Mouse (Mus musculus): ENCODE data around the gene F7. TPM values are rescaled to one million over a fixed set of nuclear protein-coding genes. Genes with fewer than 3 reads are reported as not detected.

Gene F7
- 0.75 and 1.1 TPM in 2 replicates for polyA plus RNA-seq (2015; fragmentation: Nextera tagmentation; extraction: Ambion mirVana)

- Histone ChIP-seq H3K36me3 (ENCODE audit: control insufficient read depth, insufficient read depth, low read length) (no peaks in the 10 kb centered on the region), H3K4me1 (replicated peaks; ENCODE audit: control insufficient read depth, insufficient read depth, low read length) (no peaks in the 10 kb centered on the region), H3K4me2 (ENCODE audit: low read depth, low read length) (no peak within 1 kb of the TSS), H3K27ac (ENCODE audit: low read length) (no peak within 1 kb of the TSS), H3K9ac (ENCODE audit: low read length) (no peak within 1 kb of the TSS), H3K27me3 (ENCODE audit: control insufficient read depth, insufficient read depth, low read depth, low read length) (no peaks in the 10 kb centered on the region), H3K4me3 (ENCODE audit: low read length) (no peak within 1 kb of the TSS), H3K9me3 (ENCODE audit: control insufficient read depth, low read length) (no peaks in the 10 kb centered on the region)
- ATAC-seq (ENCODE audit: low read depth) = 0 out of 2 replicates have a peak, but pooled peaks have one; percentile 43
- 44% methylated on average over 10 of the region's 10 CpGs for WGBS
Observed at GRCm38 (mm10) chr8:13025487-13026224, at the start of gene F7. F7 (plus strand) TSS chr8:13026034.

DNA sequence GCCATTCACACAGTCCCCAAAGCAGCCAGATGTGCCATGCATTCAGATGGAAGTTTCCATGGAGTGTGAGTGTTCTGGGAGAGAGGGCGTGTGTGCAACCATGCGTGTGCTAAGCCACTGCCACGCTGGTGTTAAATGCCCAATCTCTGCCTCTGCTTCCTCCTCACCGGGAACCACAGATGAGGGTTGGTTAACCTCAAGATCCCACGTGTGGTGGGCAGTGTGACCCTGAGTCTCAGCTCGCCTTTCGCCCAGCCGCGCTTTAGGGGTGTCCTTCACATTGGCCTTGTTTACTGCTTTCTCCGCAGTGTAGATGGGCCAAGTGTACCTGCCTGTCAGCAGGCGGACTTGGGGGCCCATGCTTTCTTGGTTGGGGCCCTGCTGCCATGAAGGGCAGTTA, 49.5 kb upstream of the F7 start:
- Histone ChIP-seq H3K9me3 (ENCODE audit: control insufficient read depth, low read length) (no peaks in the 10 kb centered on the region), H3K27ac (ENCODE audit: low read length) (no peak overlapping the region), H3K36me3 (ENCODE audit: control insufficient read depth, insufficient read depth, low read length) (no peaks in the 10 kb centered on the region), H3K4me1 (replicated peaks; ENCODE audit: control insufficient read depth, insufficient read depth, low read length) (no peaks in the 10 kb centered on the region), H3K27me3 (ENCODE audit: control insufficient read depth, insufficient read depth, low read depth, low read length) (no peaks in the 10 kb centered on the region), H3K9ac (ENCODE audit: low read length) (no peak overlapping the region), H3K4me2 (ENCODE audit: low read depth, low read length) (no peak overlapping the region), H3K4me3 (ENCODE audit: low read length) (no peak overlapping the region)
- WGBS = 82% methylated on average over 11 of the region's 11 CpGs
- ATAC-seq (ENCODE audit: low read depth) = no peak

DNA sequence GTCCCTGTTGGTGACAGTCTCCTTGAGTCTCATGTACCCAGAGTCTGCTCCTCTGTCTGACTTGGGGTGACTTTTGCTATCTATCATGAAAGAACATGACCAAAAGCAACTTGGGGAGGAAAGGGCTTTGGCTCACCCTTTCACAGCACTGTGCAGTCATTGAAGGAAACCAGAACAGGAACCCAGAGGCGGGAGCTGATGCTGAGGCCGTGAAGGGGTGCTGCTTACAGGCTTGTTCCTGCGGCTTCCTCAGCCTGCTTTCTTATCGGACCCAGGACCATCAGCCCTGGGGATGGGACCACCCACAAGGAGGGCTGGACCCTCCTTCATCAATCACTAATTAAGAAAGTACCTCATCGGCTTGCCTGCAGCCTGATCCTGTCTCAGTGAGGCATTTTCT, 49.1 kb upstream of the F7 start:
- ATAC-seq (ENCODE audit: low read depth) = no peak
- H3K9ac ChIP-seq (ENCODE audit: low read length) = no peak overlapping the region
- H3K4me2 ChIP-seq (ENCODE audit: low read depth, low read length) = no peak overlapping the region
- H3K27ac ChIP-seq (ENCODE audit: low read length) = no peak overlapping the region
- no peaks in the 10 kb centered on the region for H3K9me3 ChIP-seq (ENCODE audit: control insufficient read depth, low read length)
- 37% methylated on average over 5 of the region's 5 CpGs for WGBS
- H3K4me3 ChIP-seq (ENCODE audit: low read length) = no peak overlapping the region
- H3K27me3 ChIP-seq (ENCODE audit: control insufficient read depth, insufficient read depth, low read depth, low read length) = no peaks in the 10 kb centered on the region
- H3K36me3 ChIP-seq (ENCODE audit: control insufficient read depth, insufficient read depth, low read length) = no peaks in the 10 kb centered on the region
- no peaks in the 10 kb centered on the region for H3K4me1 ChIP-seq (replicated peaks; ENCODE audit: control insufficient read depth, insufficient read depth, low read length)

DNA sequence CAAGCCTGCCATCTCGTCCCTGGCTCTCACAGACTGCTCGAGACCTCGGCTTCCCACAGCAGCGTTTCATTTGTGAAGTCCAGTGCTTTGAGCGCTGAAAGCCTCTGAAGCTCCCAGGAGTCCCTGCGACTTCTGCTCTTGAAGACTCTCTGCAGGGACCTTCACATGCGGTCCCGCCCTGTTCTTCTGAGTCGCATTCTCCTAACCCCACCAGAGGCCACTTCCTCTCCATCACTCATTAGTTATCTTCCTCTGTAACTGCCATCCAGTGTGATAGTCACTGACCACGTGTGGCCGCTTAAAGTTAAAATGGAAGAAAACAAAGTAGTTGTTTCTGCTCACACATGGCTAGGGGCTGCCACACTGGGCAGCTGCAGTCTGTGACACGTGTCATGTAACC, 48.5 kb upstream of the F7 start:
- H3K4me3 ChIP-seq (ENCODE audit: low read length) = no peak overlapping the region
- WGBS = 46% methylated on average over 12 of the region's 12 CpGs

GRCm38 (mm10) chr8:12978308-12978707, 47.5 kb upstream of the F7 start:
- WGBS = 51% methylated on average over 2 of the region's 2 CpGs
- Histone ChIP-seq H3K9ac (ENCODE audit: low read length) (no peak overlapping the region), H3K27ac (ENCODE audit: low read length) (no peak overlapping the region)

More for the DNA sequence above, 48.5 kb upstream of the F7 start:
- Histone ChIP-seq H3K4me2 (ENCODE audit: low read depth, low read length) (no peak overlapping the region), H3K9me3 (ENCODE audit: control insufficient read depth, low read length) (no peaks in the 10 kb centered on the region), H3K9ac (ENCODE audit: low read length) (no peak overlapping the region), H3K27ac (ENCODE audit: low read length) (no peak overlapping the region), H3K36me3 (ENCODE audit: control insufficient read depth, insufficient read depth, low read length) (no peaks in the 10 kb centered on the region), H3K27me3 (ENCODE audit: control insufficient read depth, insufficient read depth, low read depth, low read length) (no peaks in the 10 kb centered on the region), H3K4me1 (replicated peaks; ENCODE audit: control insufficient read depth, insufficient read depth, low read length) (no peaks in the 10 kb centered on the region)
- no peak for ATAC-seq (ENCODE audit: low read depth)

GRCm38 (mm10) chr8:12978726-12979125, 47.1 kb upstream of the F7 start:
- no peak overlapping the region for H3K4me2 ChIP-seq (ENCODE audit: low read depth, low read length)
- no peak overlapping the region for H3K9ac ChIP-seq (ENCODE audit: low read length)
- H3K27me3 ChIP-seq (ENCODE audit: control insufficient read depth, insufficient read depth, low read depth, low read length) = no peaks in the 10 kb centered on the region
- H3K4me1 ChIP-seq (replicated peaks; ENCODE audit: control insufficient read depth, insufficient read depth, low read length) = no peaks in the 10 kb centered on the region
- peak; percentile 80 for ATAC-seq (ENCODE audit: low read depth)
- no peak overlapping the region for H3K4me3 ChIP-seq (ENCODE audit: low read length)
- WGBS = 26% methylated on average over 5 of the region's 5 CpGs
- no peaks in the 10 kb centered on the region for H3K36me3 ChIP-seq (ENCODE audit: control insufficient read depth, insufficient read depth, low read length)
- no peak overlapping the region for H3K27ac ChIP-seq (ENCODE audit: low read length)
- no peaks in the 10 kb centered on the region for H3K9me3 ChIP-seq (ENCODE audit: control insufficient read depth, low read length)

More at GRCm38 (mm10) chr8:12978308-12978707, 47.5 kb upstream of the F7 start:
- Histone ChIP-seq H3K4me3 (ENCODE audit: low read length) (no peak overlapping the region), H3K27me3 (ENCODE audit: control insufficient read depth, insufficient read depth, low read depth, low read length) (no peaks in the 10 kb centered on the region), H3K36me3 (ENCODE audit: control insufficient read depth, insufficient read depth, low read length) (no peaks in the 10 kb centered on the region), H3K4me2 (ENCODE audit: low read depth, low read length) (no peak overlapping the region), H3K4me1 (replicated peaks; ENCODE audit: control insufficient read depth, insufficient read depth, low read length) (no peaks in the 10 kb centered on the region), H3K9me3 (ENCODE audit: control insufficient read depth, low read length) (no peaks in the 10 kb centered on the region)
- ATAC-seq (ENCODE audit: low read depth) = peak; percentile 35; the same call in 1 of the 2 replicates

DNA sequence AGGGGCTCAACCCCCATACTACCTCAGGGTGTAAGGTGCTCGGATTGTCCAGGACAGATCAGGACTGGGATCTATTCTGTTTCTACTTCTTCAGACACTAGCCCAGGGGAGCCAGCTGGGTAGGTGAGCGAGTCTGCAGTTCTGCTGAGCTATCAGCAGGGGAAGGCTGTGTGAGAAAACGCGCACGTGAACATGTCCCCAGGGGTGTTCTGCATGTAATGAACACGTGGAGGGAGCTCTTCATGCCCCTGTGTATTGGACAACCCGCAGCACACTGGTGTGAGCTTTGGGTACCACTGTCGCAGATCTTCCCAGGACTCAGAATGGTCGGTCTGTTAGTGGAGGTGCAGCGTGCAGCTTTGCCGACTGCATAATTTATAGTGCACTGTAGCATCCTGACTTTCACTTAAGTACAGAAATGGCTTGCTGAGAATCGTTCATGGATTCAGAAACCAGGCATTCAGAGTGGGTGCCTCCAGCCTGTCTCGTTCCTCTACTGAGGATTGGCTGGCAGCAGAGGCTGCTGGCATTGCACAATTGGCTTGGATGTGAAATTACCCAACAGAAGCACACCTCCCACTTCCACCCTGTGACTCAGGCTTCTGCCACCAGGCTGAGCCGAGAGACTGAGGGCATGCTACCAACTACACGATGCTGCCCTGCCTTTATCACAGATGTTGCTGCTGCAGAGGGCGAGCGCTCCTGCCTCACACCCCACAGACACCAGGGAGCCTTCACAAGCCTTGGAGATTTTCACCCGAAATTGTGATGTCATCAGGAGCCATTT, 42.0 kb upstream of the F7 start:
- Histone ChIP-seq H3K9me3 (ENCODE audit: control insufficient read depth, low read length) (no peaks in the 10 kb centered on the region), H3K4me3 (ENCODE audit: low read length) (no peak overlapping the region), H3K4me2 (ENCODE audit: low read depth, low read length) (no peak overlapping the region), H3K27me3 (ENCODE audit: control insufficient read depth, insufficient read depth, low read depth, low read length) (no peaks in the 10 kb centered on the region), H3K9ac (ENCODE audit: low read length) (no peak overlapping the region), H3K27ac (ENCODE audit: low read length) (no peak overlapping the region), H3K4me1 (replicated peaks; ENCODE audit: control insufficient read depth, insufficient read depth, low read length) (no peaks in the 10 kb centered on the region), H3K36me3 (ENCODE audit: control insufficient read depth, insufficient read depth, low read length) (no peaks in the 10 kb centered on the region)
- no peak for ATAC-seq (ENCODE audit: low read depth)
- 82% methylated on average over 18 of the region's 18 CpGs for WGBS

- Histone ChIP-seq H3K9me3 (ENCODE audit: control insufficient read depth, low read length) (no peaks in the 10 kb centered on the region), H3K4me3 (ENCODE audit: low read length) (no peak overlapping the region), H3K4me1 (replicated peaks; ENCODE audit: control insufficient read depth, insufficient read depth, low read length) (no peaks in the 10 kb centered on the region), H3K4me2 (ENCODE audit: low read depth, low read length) (no peak overlapping the region), H3K27ac (ENCODE audit: low read length) (no peak overlapping the region), H3K27me3 (ENCODE audit: control insufficient read depth, insufficient read depth, low read depth, low read length) (no peaks in the 10 kb centered on the region), H3K36me3 (ENCODE audit: control insufficient read depth, insufficient read depth, low read length) (no peaks in the 10 kb centered on the region), H3K9ac (ENCODE audit: low read length) (no peak overlapping the region)
- ATAC-seq (ENCODE audit: low read depth) = no peak
- WGBS = 85% methylated on average over 17 of the region's 17 CpGs
Observed at GRCm38 (mm10) chr8:12984601-12985243, 41.1 kb upstream of the F7 start.

- Histone ChIP-seq H3K27ac (ENCODE audit: low read length) (no peak overlapping the region), H3K36me3 (ENCODE audit: control insufficient read depth, insufficient read depth, low read length) (no peaks in the 10 kb centered on the region), H3K4me1 (replicated peaks; ENCODE audit: control insufficient read depth, insufficient read depth, low read length) (no peaks in the 10 kb centered on the region), H3K4me3 (ENCODE audit: low read length) (no peak overlapping the region), H3K27me3 (ENCODE audit: control insufficient read depth, insufficient read depth, low read depth, low read length) (no peaks in the 10 kb centered on the region), H3K9me3 (ENCODE audit: control insufficient read depth, low read length) (no peaks in the 10 kb centered on the region), H3K9ac (ENCODE audit: low read length) (no peak overlapping the region), H3K4me2 (ENCODE audit: low read depth, low read length) (no peak overlapping the region)
- WGBS = 84% methylated on average over 13 of the region's 13 CpGs
- no peak for ATAC-seq (ENCODE audit: low read depth)
Observed at GRCm38 (mm10) chr8:12985259-12985658, 40.6 kb upstream of the F7 start.

Data from lung, embryonic 16.5 days (tissue).